Mouse (Mus musculus) hematopoietic stem cell, adult 5-6 weeks (primary cell): ENCODE measurements around the gene Zfp143. TPM values are rescaled to one million over a fixed set of nuclear protein-coding genes. Genes with fewer than 3 reads are reported as not detected.
"Not testable (repeated sequence)": the region's sequence is repeated elsewhere in the genome, so short reads cannot be mapped to it uniquely, and the experiment has no call there.

Experiments used
- ATAC-seq, 2 experiments: fragments of 125-278 bp in 1 of 2; replicated peaks in 1 of 2; 2 replicates each; pipeline ENCODE4 v1.8.0; 2016 to 2017; ENCODE audit warnings: inconsistent platforms in 2 of 2, mild to moderate bottlenecking in 2 of 2, moderate number of reproducible peaks in 2 of 2, low read depth in 1 of 2, moderate TSS enrichment in 1 of 2; ENCODE audit not compliant: low FRiP score in 2 of 2, poor library complexity in 2 of 2, severe bottlenecking in 2 of 2, insufficient read depth in 1 of 2, low TSS enrichment in 1 of 2
- total RNA-seq: library from RNA; stranded (forward); fragments of 172-1452, 232-1000 nt; gene quantifications from 2 replicates; pipeline ENCODE4 v1.2.3, GENCODE M21; 2017

Gene Zfp143
- total RNA-seq, 1 experiment from 2014 or later = 44.9 TPM

GRCm38 (mm10) chr7:110121162-110121515, 60.1 kb downstream of the Zfp143 start:
- ATAC-seq = peak in 1 of 2 experiments; percentile 2; a peak in 1 of 4 replicates

GRCm38 (mm10) chr7:110121516-110122288, 60.7 kb downstream of the Zfp143 start, which contains the start of gene Wee1:
TSS of gene Wee1 (plus strand) at chr7:110122046.
- ATAC-seq = peak; percentile 90 to 91

GRCm38 (mm10) chr7:110122289-110122564, 61.2 kb downstream of the Zfp143 start:
- ATAC-seq = 0 out of 4 replicates have a peak, but pooled peaks of 1 of the 2 experiments have one; percentile 3

- peak; percentile 4 to 15; a peak in 3 of 4 replicates for ATAC-seq
These were observed 61.8 kb downstream of the Zfp143 start for GRCm38 (mm10) chr7:110122565-110123422.

DNA sequence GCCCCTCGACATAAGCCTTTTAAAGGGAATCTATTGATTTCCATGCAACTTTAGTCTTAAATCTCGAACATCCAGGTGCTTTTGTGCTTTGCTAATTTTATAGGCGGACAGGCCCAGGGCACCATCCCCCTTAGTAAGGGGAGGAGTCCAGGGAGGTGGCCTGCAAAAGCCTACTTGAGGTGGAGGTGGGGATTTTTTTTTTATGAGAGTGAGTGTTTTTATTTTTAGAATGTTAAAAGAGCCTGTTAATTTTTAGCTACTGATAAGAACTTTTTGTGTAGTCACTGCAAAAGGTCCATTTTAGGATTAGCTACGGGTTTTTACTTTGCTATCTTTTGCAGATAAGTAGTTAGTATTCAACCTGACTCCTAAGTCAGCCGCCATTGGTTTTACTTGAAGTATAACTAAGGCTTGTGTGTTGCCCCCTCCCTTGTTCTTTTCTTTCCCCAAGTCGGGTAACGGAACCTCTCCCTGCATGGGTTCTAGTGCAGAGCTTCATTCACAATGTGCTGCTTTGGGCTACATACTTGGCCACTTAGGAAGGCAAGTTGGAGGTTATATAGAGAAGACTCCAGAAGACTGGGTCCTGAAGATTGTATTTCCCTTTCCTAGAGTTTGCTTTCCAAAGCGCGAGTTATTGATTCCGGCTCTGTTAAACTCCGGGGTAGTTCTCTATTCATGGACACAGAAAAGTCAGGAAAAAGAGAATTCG, 63.0 kb downstream of the Zfp143 start:
- peak in 1 of 2 experiments; percentile 37; a peak in 1 of 4 replicates for ATAC-seq

GRCm38 (mm10) chr7:110128566-110128965, 67.5 kb downstream of the Zfp143 start:
- no peak for ATAC-seq

GRCm38 (mm10) chr7:110132272-110132671, 71.3 kb downstream of the Zfp143 start:
- not testable (repeated sequence) for ATAC-seq

- ATAC-seq = no peak
These were observed 73.0 kb downstream of the Zfp143 start for GRCm38 (mm10) chr7:110133988-110134387.

GRCm38 (mm10) chr7:110138538-110138937, 77.5 kb downstream of the Zfp143 start:
- no peak for ATAC-seq

DNA sequence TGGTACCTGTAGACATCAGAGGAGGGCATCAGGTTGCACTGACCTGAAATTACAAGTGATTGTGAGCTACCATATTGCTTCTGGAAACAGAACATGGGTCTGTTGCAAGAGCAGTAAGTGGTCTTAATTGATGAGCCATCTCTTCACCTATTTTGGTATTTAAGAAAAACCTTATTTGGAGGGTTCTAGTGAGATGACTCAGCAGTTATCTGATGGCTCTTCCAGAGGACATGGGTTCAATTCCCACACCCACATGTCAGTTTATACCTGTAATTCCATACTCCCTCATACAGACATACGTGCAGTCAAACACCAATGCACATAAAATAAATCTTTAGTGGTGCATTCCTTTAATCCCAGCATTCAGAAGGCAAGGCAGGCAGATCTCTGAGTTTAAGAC, 82.8 kb downstream of the Zfp143 start:
- ATAC-seq = no peak

Other genes starting within 250 kb of the Zfp143 start
- gene Scube2, start 195.5 kb upstream of the Zfp143 start, total RNA-seq = not detected in 2 replicates
- 90.5 and 124 TPM in 2 replicates for gene Dennd5a, start 100.7 kb upstream of the Zfp143 start, total RNA-seq
- gene Tmem41b, start 74.3 kb upstream of the Zfp143 start, total RNA-seq = 37.3 and 39.4 TPM in 2 replicates
- 205 and 310 TPM in 2 replicates for gene Ipo7, start 42.9 kb upstream of the Zfp143 start, total RNA-seq
- gene Wee1, start 60.8 kb downstream of the Zfp143 start, total RNA-seq = 47.8 and 53.8 TPM in 2 replicates
- gene Swap70, start 160.5 kb downstream of the Zfp143 start, total RNA-seq = 90.0 and 96.9 TPM in 2 replicates